Mouse (Mus musculus) liver, embryonic 13.5 days (tissue): ENCODE data around the gene Wnt2b. TPM values are rescaled to one million over a fixed set of nuclear protein-coding genes. Genes with fewer than 3 reads are reported as not detected.

Experiments used
- ATAC-seq: fragments of 200-750 bp; cut with Nextera tagmentation; 2 replicates; pipeline ENCODE4 v1.8.0; 2017; ENCODE audit warnings: low read depth, mild to moderate bottlenecking, moderate number of reproducible peaks, moderate library complexity
- DNase-seq: peaks from one replicate; pipeline ENCODE4 v3.0.0; 2022
- H3K27ac ChIP-seq: fragments of 300-500 bp; sonication (generic); 2 replicates; pipeline ENCODE4 v1.5.1; 2015; ENCODE audit warnings: moderate library complexity, mild to moderate bottlenecking, inconsistent platforms
- H3K27me3 ChIP-seq: fragments of 300-500 bp; sonication (generic); 2 replicates; pipeline ENCODE4 v1.6.1; 2015; ENCODE audit warnings: mild to moderate bottlenecking, inconsistent platforms
- H3K36me3 ChIP-seq: fragments of 300-500 bp; sonication (generic); 2 replicates; pipeline ENCODE4 v1.6.1; 2015; ENCODE audit warnings: mild to moderate bottlenecking, inconsistent platforms
- H3K4me1 ChIP-seq: fragments of 300-500 bp; sonication (generic); replicated peaks from 2 replicates; pipeline ENCODE4 v1.6.1; 2015; ENCODE audit warnings: inconsistent platforms
- H3K4me2 ChIP-seq: fragments of 300-500 bp; sonication (generic); 2 replicates; pipeline ENCODE4 v1.6.1; 2015; ENCODE audit warnings: inconsistent platforms, mild to moderate bottlenecking, moderate library complexity
- H3K4me3 ChIP-seq: fragments of 300-500 bp; sonication (generic); replicated peaks from 2 replicates; pipeline ENCODE4 v1.5.1; 2015; ENCODE audit warnings: mild to moderate bottlenecking, inconsistent platforms
- H3K9ac ChIP-seq: fragments of 300-500 bp; sonication (generic); 2 replicates; pipeline ENCODE4 v1.6.1; 2015; ENCODE audit warnings: mild to moderate bottlenecking, inconsistent platforms
- H3K9me3 ChIP-seq: fragments of 300-500 bp; sonication (generic); replicated peaks from 2 replicates; pipeline ENCODE4 v1.6.1; 2016; ENCODE audit warnings: inconsistent platforms
- WGBS: fragments of 180-500 bp; shearing (Covaris S2); methylation state at CpG from one replicate; pipeline ENCODE4 v1.1.7; 2015; ENCODE audit not compliant: insufficient replicate concordance; 5-methylcytosine and 5-hydroxymethylcytosine counted together
- polyA plus RNA-seq: library from polyadenylated mRNA; unstranded; fragments of >200 nt; fragmentation: Nextera tagmentation; extraction: Ambion mirVana; gene quantifications from 2 replicates; pipeline ENCODE4 v1.2.1, GENCODE M21; 2015

Wnt2b gene
- polyA plus RNA-seq, 1 experiment from 2014 or later = 0.13 TPM

- DNase-seq = no peak
- Histone ChIP-seq H3K9ac (no peak overlapping the region), H3K27ac (no peak overlapping the region)
Measured at GRCm38 (mm10) chr3:104994415-104994841, 32.7 kb upstream of the Wnt2b start.

GRCm38 (mm10) chr3:104993800-104994199 is 32.1 kb upstream of the Wnt2b start:
- DNase-seq = no peak
- no peaks in the 10 kb centered on the region for H3K4me1 ChIP-seq
- no peaks in the 10 kb centered on the region for H3K36me3 ChIP-seq
- H3K27me3 ChIP-seq = 0 out of 2 replicates have a peak, but pooled peaks cover 9% of the 10 kb centered on the region
- H3K4me3 ChIP-seq = no peak overlapping the region
- no peaks in the 10 kb centered on the region for H3K9me3 ChIP-seq
- H3K9ac ChIP-seq = no peak overlapping the region
- 40% methylated on average over 4 of the region's 4 CpGs for WGBS
- no peak overlapping the region for H3K27ac ChIP-seq
- ATAC-seq = no peak
- H3K4me2 ChIP-seq = no peak overlapping the region

More at GRCm38 (mm10) chr3:104994415-104994841, 32.7 kb upstream of the Wnt2b start:
- H3K36me3 ChIP-seq = no peaks in the 10 kb centered on the region
- H3K4me3 ChIP-seq = no peak overlapping the region
- 47% methylated on average over 3 of the region's 3 CpGs for WGBS
- H3K4me1 ChIP-seq = no peaks in the 10 kb centered on the region
- ATAC-seq = no peak
- no peak overlapping the region for H3K4me2 ChIP-seq
- H3K27me3 ChIP-seq = 0 out of 2 replicates have a peak, but pooled peaks cover 9% of the 10 kb centered on the region
- H3K9me3 ChIP-seq = no peaks in the 10 kb centered on the region

- ATAC-seq (0 out of 2 replicates have a peak, but pooled peaks have one; percentile 48), DNase-seq (peak; percentile 58)
- no peak overlapping the region for H3K9ac ChIP-seq
- H3K27ac ChIP-seq = no peak overlapping the region
- no peaks in the 10 kb centered on the region for H3K9me3 ChIP-seq
- WGBS = 10% methylated on average over 23 of the region's 23 CpGs
- no peak overlapping the region for H3K4me2 ChIP-seq
- H3K4me3 ChIP-seq = no peak overlapping the region
- no peaks in the 10 kb centered on the region for H3K36me3 ChIP-seq
- no peaks in the 10 kb centered on the region for H3K4me1 ChIP-seq
- H3K27me3 ChIP-seq = 0 out of 2 replicates have a peak, but pooled peaks cover 5% of the 10 kb centered on the region
Measured at GRCm38 (mm10) chr3:104992709-104993388, 31.1 kb upstream of the Wnt2b start.

DNA sequence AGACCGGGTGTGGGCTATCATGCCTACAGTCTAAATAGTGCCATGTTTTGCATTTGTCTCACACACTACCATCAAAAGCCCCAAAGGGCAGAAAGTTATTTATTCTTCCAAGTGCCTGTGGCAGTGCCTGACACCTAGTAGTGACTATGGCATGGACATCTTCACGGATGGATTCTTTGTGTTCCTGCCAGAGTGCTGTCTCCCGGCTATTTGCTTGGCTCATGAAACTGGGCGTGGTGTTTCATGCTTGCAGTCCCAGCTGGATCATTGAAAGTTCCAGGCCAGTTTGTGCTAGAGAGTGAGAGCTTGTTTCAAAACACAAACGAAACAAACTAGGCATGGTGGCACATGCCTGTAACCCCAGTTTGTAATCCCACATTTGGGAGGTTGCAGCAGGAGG is 30.0 kb upstream of the Wnt2b start:
- Histone ChIP-seq H3K27ac (no peak overlapping the region), H3K4me2 (no peak overlapping the region), H3K36me3 (no peaks in the 10 kb centered on the region), H3K4me1 (no peaks in the 10 kb centered on the region), H3K9ac (no peak overlapping the region), H3K27me3 (0 out of 2 replicates have a peak, but pooled peaks cover 5% of the 10 kb centered on the region), H3K9me3 (no peaks in the 10 kb centered on the region), H3K4me3 (no peak overlapping the region)
- no peak for DNase-seq
- ATAC-seq = no peak
- WGBS = 54% methylated on average over 5 of the region's 5 CpGs

GRCm38 (mm10) chr3:104987884-104988283 is 26.2 kb upstream of the Wnt2b start:
- Histone ChIP-seq H3K4me3 (no peak overlapping the region), H3K36me3 (no peaks in the 10 kb centered on the region), H3K4me1 (no peaks in the 10 kb centered on the region), H3K4me2 (no peak overlapping the region), H3K9me3 (no peaks in the 10 kb centered on the region), H3K27ac (no peak overlapping the region), H3K9ac (no peak overlapping the region), H3K27me3 (0 out of 2 replicates have a peak, but pooled peaks cover 5% of the 10 kb centered on the region)
- ATAC-seq (no peak), DNase-seq (no peak)
- WGBS = 45% methylated on average over 5 of the region's 5 CpGs

DNA sequence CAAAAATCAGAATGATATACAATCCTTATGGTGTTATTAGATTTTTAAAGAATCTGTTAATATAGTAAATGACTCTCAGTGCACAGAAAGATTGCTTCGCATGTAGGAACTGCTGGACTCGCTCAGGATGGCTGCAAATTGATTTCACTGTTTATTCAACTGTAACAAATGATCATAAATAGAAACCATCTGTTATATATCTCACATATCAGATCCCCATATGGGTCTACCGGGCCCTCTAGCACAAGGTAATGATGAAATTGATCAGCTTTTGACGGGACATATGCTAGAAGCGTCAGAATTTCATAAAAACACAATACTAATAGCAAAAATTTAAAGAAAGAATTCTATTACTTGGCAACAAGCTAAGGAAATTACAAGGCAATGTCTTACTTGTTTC is 18.0 kb upstream of the Wnt2b start:
- no peak overlapping the region for H3K4me2 ChIP-seq
- no peaks in the 10 kb centered on the region for H3K36me3 ChIP-seq
- H3K4me1 ChIP-seq = no peaks in the 10 kb centered on the region
- H3K9me3 ChIP-seq = no peaks in the 10 kb centered on the region
- H3K9ac ChIP-seq = no peak overlapping the region
- no peak overlapping the region for H3K4me3 ChIP-seq
- H3K27me3 ChIP-seq = no peaks in the 10 kb centered on the region
- DNase-seq (no peak), ATAC-seq (no peak)
- 71% methylated on average over 5 of the region's 5 CpGs for WGBS
- H3K27ac ChIP-seq = no peak overlapping the region

- H3K36me3 ChIP-seq = no peaks in the 10 kb centered on the region
- peaks cover 14% of the 10 kb centered on the region for H3K4me1 ChIP-seq
- peak overlapping the region; percentile 57 for H3K4me3 ChIP-seq
- peak overlapping the region; percentile 56 for H3K9ac ChIP-seq
- ATAC-seq = peak; percentile 54; the same call in 1 of the 2 replicates
- peak overlapping the region; percentile 74 for H3K4me2 ChIP-seq
- H3K27ac ChIP-seq = no peak overlapping the region
- peak; percentile 55 for DNase-seq
- no peaks in the 10 kb centered on the region for H3K9me3 ChIP-seq
- 2% methylated on average over 49 of the region's 49 CpGs for WGBS
- H3K27me3 ChIP-seq = peaks cover 47% of the 10 kb centered on the region
Measured at GRCm38 (mm10) chr3:104967548-104968300, 6.0 kb upstream of the Wnt2b start.

DNA sequence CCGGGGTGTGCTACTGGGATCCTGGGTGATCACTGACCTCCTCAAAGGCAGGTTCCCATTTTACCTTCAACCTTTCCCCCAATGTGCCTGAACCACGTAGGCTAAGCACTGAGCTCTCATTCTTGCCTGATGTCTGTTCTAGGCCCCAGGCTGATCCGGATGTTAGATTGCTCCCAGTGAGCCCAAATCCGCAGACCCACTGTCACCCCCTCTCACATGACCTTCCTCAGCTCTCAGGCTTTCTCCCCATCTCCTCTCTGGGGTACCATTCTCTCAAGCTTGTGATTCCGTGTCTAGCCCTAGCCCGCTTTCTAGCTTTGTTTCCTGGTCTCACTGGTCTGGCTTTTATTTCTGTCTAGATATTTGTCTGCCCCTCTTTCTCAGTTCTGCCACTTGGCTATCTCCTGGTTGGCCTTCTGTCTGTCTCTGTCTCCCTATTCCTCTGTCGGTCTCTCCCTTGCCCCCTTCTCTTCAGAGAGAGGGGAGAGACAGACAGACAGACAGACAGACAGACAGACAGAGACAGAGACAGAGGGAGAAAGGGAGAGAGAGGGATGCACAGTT is 4.4 kb upstream of the Wnt2b start:
- H3K27ac ChIP-seq = no peak overlapping the region
- H3K4me1 ChIP-seq = peaks cover 30% of the 10 kb centered on the region

GRCm38 (mm10) chr3:104965070-104965855 is 3.5 kb upstream of the Wnt2b start:
- no peaks in the 10 kb centered on the region for H3K36me3 ChIP-seq
- DNase-seq = no peak
- H3K4me3 ChIP-seq = no peak overlapping the region
- H3K4me2 ChIP-seq = no peak overlapping the region
- H3K9ac ChIP-seq = no peak overlapping the region
- H3K27ac ChIP-seq = no peak overlapping the region
- peaks cover 30% of the 10 kb centered on the region for H3K4me1 ChIP-seq
- ATAC-seq = no peak
- H3K9me3 ChIP-seq = no peaks in the 10 kb centered on the region
- 59% methylated on average over 8 of the region's 8 CpGs for WGBS
- peaks cover 71% of the 10 kb centered on the region for H3K27me3 ChIP-seq

More for the DNA sequence above, 4.4 kb upstream of the Wnt2b start:
- 66% methylated on average over 7 of the region's 7 CpGs for WGBS
- H3K4me3 ChIP-seq = no peak overlapping the region
- no peaks in the 10 kb centered on the region for H3K36me3 ChIP-seq
- no peak overlapping the region for H3K9ac ChIP-seq
- H3K9me3 ChIP-seq = no peaks in the 10 kb centered on the region
- DNase-seq (no peak), ATAC-seq (no peak)
- H3K27me3 ChIP-seq = peaks cover 63% of the 10 kb centered on the region
- no peak overlapping the region for H3K4me2 ChIP-seq

- Histone ChIP-seq H3K4me3 (no peak overlapping the region), H3K9me3 (no peaks in the 10 kb centered on the region), H3K36me3 (no peaks in the 10 kb centered on the region), H3K27ac (no peak overlapping the region), H3K27me3 (peaks cover 88% of the 10 kb centered on the region), H3K4me1 (peaks cover 30% of the 10 kb centered on the region), H3K4me2 (no peak overlapping the region), H3K9ac (no peak overlapping the region)
- WGBS = 17% methylated on average over 13 of the region's 13 CpGs
- ATAC-seq (no peak), DNase-seq (no peak)
Measured at GRCm38 (mm10) chr3:104963331-104964276, 1.9 kb upstream of the Wnt2b start.
